Mouse (Mus musculus): ENCODE data around the gene Tcaim. TPM values are rescaled to one million over a fixed set of nuclear protein-coding genes. Genes with fewer than 3 reads are reported as not detected.

The Tcaim gene
- polyA plus RNA-seq, 1 experiment from 2014 or later, result 6.1 TPM

DNA sequence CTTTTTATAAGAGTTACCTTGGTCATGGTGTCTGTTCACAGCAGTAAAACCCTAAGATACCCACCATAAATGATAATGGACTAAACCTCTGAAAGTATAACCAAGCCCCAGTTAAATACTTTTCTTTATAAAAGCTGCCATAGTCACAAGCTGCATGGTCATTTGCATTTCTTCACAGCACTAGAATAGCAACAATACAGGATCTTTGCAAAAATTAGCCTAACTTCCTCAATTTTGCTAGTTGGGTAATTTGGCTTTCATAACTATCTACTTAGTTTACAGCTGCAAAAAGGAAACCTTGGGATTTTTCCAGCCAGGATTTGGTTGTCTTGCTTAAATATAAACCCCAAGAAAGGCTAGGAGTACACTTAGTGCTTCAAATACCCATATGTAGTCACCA is 55.4 kb downstream of the Tcaim start:
- DNase-seq (ENCODE audit: low spot score) (no peak), ATAC-seq (ENCODE audit: low read depth) (no peak)
- no peak overlapping the region for H3K4me2 ChIP-seq (ENCODE audit: low read depth, low read length)
- no peak overlapping the region for H3K27ac ChIP-seq (replicated peaks; ENCODE audit: low read depth, low read length)
- no peak overlapping the region for H3K4me3 ChIP-seq (ENCODE audit: low read depth, low read length)
- peaks cover 29% of the 10 kb centered on the region for H3K9me3 ChIP-seq (ENCODE audit: control insufficient read depth, low read length)
- H3K27me3 ChIP-seq (replicated peaks; ENCODE audit: control insufficient read depth, insufficient read depth, low read length), result no peaks in the 10 kb centered on the region
- peaks cover 9% of the 10 kb centered on the region for H3K4me1 ChIP-seq (ENCODE audit: control insufficient read depth, insufficient read depth, low read length)
- peaks cover 63% of the 10 kb centered on the region for H3K36me3 ChIP-seq (ENCODE audit: control insufficient read depth, insufficient read depth, low read length)
- H3K9ac ChIP-seq (ENCODE audit: low read depth, low read length), result no peak overlapping the region

DNA sequence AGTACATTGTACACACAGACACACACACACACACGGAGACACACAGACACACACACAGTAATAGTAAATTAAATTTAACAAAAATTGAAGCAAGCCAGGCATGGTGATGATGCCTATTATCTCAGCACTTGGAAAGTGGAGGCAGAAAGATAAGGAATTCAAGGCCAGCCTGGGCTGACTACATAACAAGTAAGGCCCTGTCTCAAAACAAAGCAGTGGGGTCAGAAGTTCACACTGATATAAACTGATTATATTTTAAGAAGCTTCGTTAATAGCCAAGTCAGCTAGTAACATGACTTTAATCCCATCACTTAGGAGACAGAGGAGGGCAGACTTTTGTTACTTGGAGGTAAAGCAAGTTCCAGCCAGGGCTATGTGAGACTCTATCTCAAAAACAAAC is 58.4 kb downstream of the Tcaim start:
- Histone ChIP-seq H3K4me2 (ENCODE audit: low read depth, low read length) (peak overlapping the region; percentile 80; the same call in 1 of the 2 replicates), H3K9me3 (ENCODE audit: control insufficient read depth, low read length) (peaks cover 41% of the 10 kb centered on the region), H3K27ac (replicated peaks; ENCODE audit: low read depth, low read length) (no peak overlapping the region), H3K4me3 (ENCODE audit: low read depth, low read length) (no peak overlapping the region), H3K36me3 (ENCODE audit: control insufficient read depth, insufficient read depth, low read length) (peaks cover 36% of the 10 kb centered on the region), H3K27me3 (replicated peaks; ENCODE audit: control insufficient read depth, insufficient read depth, low read length) (no peaks in the 10 kb centered on the region), H3K9ac (ENCODE audit: low read depth, low read length) (no peak overlapping the region), H3K4me1 (ENCODE audit: control insufficient read depth, insufficient read depth, low read length) (peaks cover 9% of the 10 kb centered on the region)
- ATAC-seq (ENCODE audit: low read depth), result no peak
- no peak for DNase-seq (ENCODE audit: low spot score)
- WGBS, result 80% methylated on average over 2 of the region's 2 CpGs

DNA sequence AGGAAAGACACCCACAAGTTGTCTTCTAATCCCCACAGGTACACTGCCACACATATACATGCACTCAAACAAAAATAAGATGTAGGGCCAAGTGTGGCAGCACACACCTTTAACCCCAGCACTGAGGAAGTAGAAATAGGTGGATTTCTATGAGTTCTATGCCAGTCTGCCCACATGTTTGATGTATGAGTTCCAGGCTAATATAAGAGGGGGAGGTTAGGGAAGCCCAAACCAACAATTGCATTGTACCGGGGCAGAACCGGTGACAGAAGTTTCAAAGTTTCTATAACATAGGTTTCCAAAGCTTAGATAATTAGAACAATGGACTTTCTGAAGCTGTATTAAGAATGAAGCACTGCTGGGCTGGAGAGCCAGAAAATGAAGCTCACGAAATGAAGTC is 59.5 kb downstream of the Tcaim start:
- Histone ChIP-seq H3K27ac (replicated peaks; ENCODE audit: low read depth, low read length) (no peak overlapping the region), H3K9me3 (ENCODE audit: control insufficient read depth, low read length) (peaks cover 31% of the 10 kb centered on the region), H3K4me1 (ENCODE audit: control insufficient read depth, insufficient read depth, low read length) (peaks cover 9% of the 10 kb centered on the region), H3K36me3 (ENCODE audit: control insufficient read depth, insufficient read depth, low read length) (peaks cover 25% of the 10 kb centered on the region), H3K27me3 (replicated peaks; ENCODE audit: control insufficient read depth, insufficient read depth, low read length) (no peaks in the 10 kb centered on the region), H3K4me2 (ENCODE audit: low read depth, low read length) (peak overlapping the region; percentile 80), H3K9ac (ENCODE audit: low read depth, low read length) (peak overlapping the region; percentile 96), H3K4me3 (ENCODE audit: low read depth, low read length) (peak overlapping the region; percentile 76)
- 61% methylated on average over 3 of the region's 3 CpGs for WGBS
- DNase-seq (ENCODE audit: low spot score) (no peak), ATAC-seq (ENCODE audit: low read depth) (no peak)

DNA sequence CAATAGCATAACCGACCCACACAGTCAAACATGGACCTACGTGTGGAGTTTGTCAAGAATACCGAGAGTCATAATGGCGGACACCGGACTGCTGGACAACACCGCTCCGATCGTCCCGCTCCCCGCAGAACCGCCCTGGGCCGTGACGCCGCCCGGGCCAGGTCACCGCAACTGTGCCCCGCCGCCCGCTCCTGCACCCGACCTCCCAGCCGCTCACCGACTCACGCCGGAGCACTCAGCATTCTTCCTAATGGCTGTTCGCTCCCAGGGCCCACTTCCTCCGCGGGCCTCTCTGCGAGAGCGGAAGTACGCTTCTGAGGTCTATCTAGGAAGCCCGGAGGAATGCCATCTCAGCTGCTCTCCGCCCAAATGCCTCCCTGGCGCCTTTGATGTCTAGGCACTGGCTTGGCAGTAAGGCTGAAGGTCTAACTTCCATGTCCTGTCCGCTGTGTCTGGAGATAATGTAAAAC is 60.4 kb downstream of the Tcaim start, which contains the start of gene Zfp445:
TSS of gene Zfp445 (minus strand) at position 310 of the 470 bp plus-strand sequence.
- ATAC-seq (ENCODE audit: low read depth) (peak; percentile 96), DNase-seq (ENCODE audit: low spot score) (peak; percentile 95)
- Histone ChIP-seq H3K4me1 (ENCODE audit: control insufficient read depth, insufficient read depth, low read length) (peaks cover 9% of the 10 kb centered on the region), H3K4me2 (ENCODE audit: low read depth, low read length) (peak within 1 kb of the TSS; percentile 80), H3K27ac (replicated peaks; ENCODE audit: low read depth, low read length) (peak within 1 kb of the TSS; percentile 73), H3K9ac (ENCODE audit: low read depth, low read length) (peak within 1 kb of the TSS; percentile 96), H3K36me3 (ENCODE audit: control insufficient read depth, insufficient read depth, low read length) (peaks cover 16% of the 10 kb centered on the region), H3K27me3 (replicated peaks; ENCODE audit: control insufficient read depth, insufficient read depth, low read length) (no peaks in the 10 kb centered on the region), H3K4me3 (ENCODE audit: low read depth, low read length) (peak within 1 kb of the TSS; percentile 76), H3K9me3 (ENCODE audit: control insufficient read depth, low read length) (peaks cover 22% of the 10 kb centered on the region)
- 1% methylated on average over 34 of the region's 34 CpGs for WGBS

DNA sequence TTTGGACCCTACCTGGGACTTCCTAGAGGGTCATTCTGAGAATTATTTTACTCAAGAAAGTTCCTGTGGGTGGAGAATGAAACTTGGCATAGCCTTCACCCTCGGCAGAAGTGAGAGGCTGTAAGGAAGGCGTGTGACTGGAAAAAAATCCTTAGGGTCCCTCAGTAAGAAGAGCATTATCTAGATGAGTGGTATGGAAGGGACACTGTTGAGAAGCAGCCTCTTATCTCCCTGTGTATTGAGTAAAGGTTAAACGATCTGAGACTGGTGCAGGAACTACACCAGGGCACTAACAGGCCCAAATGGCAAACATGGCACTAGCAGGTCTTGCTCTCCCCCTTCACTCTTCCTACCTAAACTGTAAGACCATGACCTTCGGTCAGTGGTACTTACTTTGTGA is 60.9 kb downstream of the Tcaim start:
- no peak for DNase-seq (ENCODE audit: low spot score)
- WGBS, result 84% methylated on average over 4 of the region's 4 CpGs
- Histone ChIP-seq H3K36me3 (ENCODE audit: control insufficient read depth, insufficient read depth, low read length) (peaks cover 11% of the 10 kb centered on the region), H3K4me3 (ENCODE audit: low read depth, low read length) (peak overlapping the region; percentile 76), H3K4me2 (ENCODE audit: low read depth, low read length) (peak overlapping the region; percentile 54), H3K27ac (replicated peaks; ENCODE audit: low read depth, low read length) (no peak overlapping the region), H3K27me3 (replicated peaks; ENCODE audit: control insufficient read depth, insufficient read depth, low read length) (no peaks in the 10 kb centered on the region), H3K9me3 (ENCODE audit: control insufficient read depth, low read length) (peaks cover 18% of the 10 kb centered on the region), H3K4me1 (ENCODE audit: control insufficient read depth, insufficient read depth, low read length) (peaks cover 9% of the 10 kb centered on the region), H3K9ac (ENCODE audit: low read depth, low read length) (peak overlapping the region; percentile 96)
- ATAC-seq (ENCODE audit: low read depth), result no peak

DNA sequence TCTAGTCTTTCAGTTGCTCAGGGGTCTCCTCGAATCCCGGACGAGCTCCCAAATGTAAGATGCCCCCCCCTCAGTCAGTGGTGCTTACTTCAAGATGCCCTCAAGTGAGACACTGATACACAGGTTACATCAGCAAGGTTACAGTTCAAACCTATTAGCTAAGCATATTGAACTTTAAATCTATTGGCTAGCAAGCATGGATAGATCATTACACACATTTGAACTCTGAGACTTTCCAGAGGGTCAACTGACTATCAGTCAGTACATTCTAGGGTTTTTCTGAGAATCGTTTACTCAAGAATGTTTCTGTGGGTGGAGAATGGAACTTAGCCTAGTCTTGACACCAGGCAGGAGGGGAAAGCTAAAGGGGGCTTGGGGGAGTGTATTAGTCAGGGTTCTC is 67.3 kb downstream of the Tcaim start:
- Histone ChIP-seq H3K4me1 (ENCODE audit: control insufficient read depth, insufficient read depth, low read length) (no peaks in the 10 kb centered on the region), H3K9me3 (ENCODE audit: control insufficient read depth, low read length) (no peaks in the 10 kb centered on the region), H3K27me3 (replicated peaks; ENCODE audit: control insufficient read depth, insufficient read depth, low read length) (no peaks in the 10 kb centered on the region), H3K36me3 (ENCODE audit: control insufficient read depth, insufficient read depth, low read length) (no peaks in the 10 kb centered on the region), H3K4me2 (ENCODE audit: low read depth, low read length) (no peak overlapping the region), H3K4me3 (ENCODE audit: low read depth, low read length) (no peak overlapping the region), H3K27ac (replicated peaks; ENCODE audit: low read depth, low read length) (no peak overlapping the region), H3K9ac (ENCODE audit: low read depth, low read length) (no peak overlapping the region)
- no peak for ATAC-seq (ENCODE audit: low read depth)
- DNase-seq (ENCODE audit: low spot score), result no peak
- WGBS, result 85% methylated on average over 4 of the region's 4 CpGs

DNA sequence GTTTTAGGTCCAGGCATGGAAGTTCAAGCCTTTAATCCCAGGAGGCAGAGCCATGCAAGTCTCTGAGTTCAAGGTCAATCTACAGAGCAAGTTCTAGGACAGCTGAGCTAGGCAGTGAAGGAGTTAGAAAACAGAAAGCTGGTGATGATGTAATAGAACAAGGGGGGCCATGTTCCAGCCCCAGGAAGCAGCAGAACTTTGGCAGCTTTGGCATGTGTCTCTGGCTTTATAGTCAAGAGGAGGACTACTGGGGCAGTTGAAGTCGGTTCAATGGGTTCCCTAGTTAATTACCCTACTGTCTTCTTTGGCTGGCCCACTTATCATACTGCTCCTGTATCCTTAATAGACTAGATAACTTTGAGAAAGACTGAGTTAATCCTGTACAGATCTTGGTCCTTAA is 69.3 kb downstream of the Tcaim start:
- Histone ChIP-seq H3K9me3 (ENCODE audit: control insufficient read depth, low read length) (no peaks in the 10 kb centered on the region), H3K4me1 (ENCODE audit: control insufficient read depth, insufficient read depth, low read length) (no peaks in the 10 kb centered on the region), H3K4me2 (ENCODE audit: low read depth, low read length) (no peak overlapping the region), H3K36me3 (ENCODE audit: control insufficient read depth, insufficient read depth, low read length) (no peaks in the 10 kb centered on the region), H3K27me3 (replicated peaks; ENCODE audit: control insufficient read depth, insufficient read depth, low read length) (no peaks in the 10 kb centered on the region), H3K27ac (replicated peaks; ENCODE audit: low read depth, low read length) (no peak overlapping the region), H3K9ac (ENCODE audit: low read depth, low read length) (no peak overlapping the region), H3K4me3 (ENCODE audit: low read depth, low read length) (no peak overlapping the region)
- DNase-seq (ENCODE audit: low spot score) (no peak), ATAC-seq (ENCODE audit: low read depth) (no peak)
- WGBS, result 69% methylated on average over 1 of the region's 1 CpGs

DNA sequence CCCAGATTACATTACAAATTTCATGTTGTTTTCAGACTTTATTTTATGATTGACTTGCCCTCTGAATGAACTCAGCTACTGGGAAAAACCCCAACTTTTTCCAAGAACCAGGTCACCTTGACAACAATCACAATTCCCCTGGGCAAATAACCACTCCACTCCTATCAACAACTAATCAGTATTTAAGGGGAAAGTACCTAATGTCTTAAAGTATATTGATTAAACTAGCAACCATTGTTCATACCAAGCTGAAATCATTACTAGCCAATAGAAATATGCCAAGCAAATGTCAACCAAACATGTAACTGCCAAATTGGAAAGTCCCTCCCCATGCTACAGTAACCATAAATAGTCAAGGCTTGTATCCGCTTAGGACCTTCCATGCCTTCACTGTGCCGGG is 69.8 kb downstream of the Tcaim start:
- Histone ChIP-seq H3K9me3 (ENCODE audit: control insufficient read depth, low read length) (no peaks in the 10 kb centered on the region), H3K9ac (ENCODE audit: low read depth, low read length) (no peak overlapping the region), H3K27me3 (replicated peaks; ENCODE audit: control insufficient read depth, insufficient read depth, low read length) (no peaks in the 10 kb centered on the region), H3K4me3 (ENCODE audit: low read depth, low read length) (no peak overlapping the region), H3K36me3 (ENCODE audit: control insufficient read depth, insufficient read depth, low read length) (no peaks in the 10 kb centered on the region), H3K4me1 (ENCODE audit: control insufficient read depth, insufficient read depth, low read length) (no peaks in the 10 kb centered on the region), H3K27ac (replicated peaks; ENCODE audit: low read depth, low read length) (no peak overlapping the region), H3K4me2 (ENCODE audit: low read depth, low read length) (no peak overlapping the region)
- no peak for DNase-seq (ENCODE audit: low spot score)
- 94% methylated on average over 2 of the region's 2 CpGs for WGBS
- no peak for ATAC-seq (ENCODE audit: low read depth)

DNA sequence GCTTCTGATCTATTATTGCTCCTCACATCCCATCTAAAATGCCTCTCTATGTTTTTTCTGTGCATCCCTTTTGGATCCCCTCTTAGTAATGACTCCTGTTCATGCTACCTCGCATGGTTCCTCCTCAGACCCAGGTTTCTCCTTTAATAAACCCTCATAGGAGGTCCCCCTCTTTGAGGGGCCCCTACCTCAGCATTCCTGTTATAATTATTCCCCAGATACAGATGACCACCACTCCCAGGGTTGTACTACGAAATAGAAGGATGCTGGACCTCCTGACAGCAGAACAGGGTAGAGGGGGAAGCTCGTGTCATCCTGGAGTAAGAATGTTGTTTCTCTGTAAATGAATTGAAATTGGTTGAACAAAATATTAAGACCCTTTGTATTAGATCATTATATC is 80.0 kb downstream of the Tcaim start, which contains the start of gene Zkscan7:
TSS of gene Zkscan7 (plus strand) at position 301 of the 400 bp plus-strand sequence.
- H3K36me3 ChIP-seq (ENCODE audit: control insufficient read depth, insufficient read depth, low read length), result no peaks in the 10 kb centered on the region
- peaks cover 10% of the 10 kb centered on the region; the same call in 1 of the 2 replicates for H3K9me3 ChIP-seq (ENCODE audit: control insufficient read depth, low read length)
- ATAC-seq (ENCODE audit: low read depth) (no peak), DNase-seq (ENCODE audit: low spot score) (no peak)
- peak within 1 kb of the TSS; percentile 85 for H3K9ac ChIP-seq (ENCODE audit: low read depth, low read length)
- H3K4me3 ChIP-seq (ENCODE audit: low read depth, low read length), result peak within 1 kb of the TSS; percentile 80
- WGBS, result 80% methylated on average over 3 of the region's 3 CpGs
- H3K4me2 ChIP-seq (ENCODE audit: low read depth, low read length), result peak within 1 kb of the TSS; percentile 87
- no peak within 1 kb of the TSS for H3K27ac ChIP-seq (replicated peaks; ENCODE audit: low read depth, low read length)
- H3K4me1 ChIP-seq (ENCODE audit: control insufficient read depth, insufficient read depth, low read length), result peaks cover 5% of the 10 kb centered on the region; the same call in 1 of the 2 replicates
- no peaks in the 10 kb centered on the region for H3K27me3 ChIP-seq (replicated peaks; ENCODE audit: control insufficient read depth, insufficient read depth, low read length)

Measured in embryonic facial prominence, embryonic 14.5 days (tissue).